26 mouse cellular contexts compared by ENCODE assay signal in the genomic region with DNA sequence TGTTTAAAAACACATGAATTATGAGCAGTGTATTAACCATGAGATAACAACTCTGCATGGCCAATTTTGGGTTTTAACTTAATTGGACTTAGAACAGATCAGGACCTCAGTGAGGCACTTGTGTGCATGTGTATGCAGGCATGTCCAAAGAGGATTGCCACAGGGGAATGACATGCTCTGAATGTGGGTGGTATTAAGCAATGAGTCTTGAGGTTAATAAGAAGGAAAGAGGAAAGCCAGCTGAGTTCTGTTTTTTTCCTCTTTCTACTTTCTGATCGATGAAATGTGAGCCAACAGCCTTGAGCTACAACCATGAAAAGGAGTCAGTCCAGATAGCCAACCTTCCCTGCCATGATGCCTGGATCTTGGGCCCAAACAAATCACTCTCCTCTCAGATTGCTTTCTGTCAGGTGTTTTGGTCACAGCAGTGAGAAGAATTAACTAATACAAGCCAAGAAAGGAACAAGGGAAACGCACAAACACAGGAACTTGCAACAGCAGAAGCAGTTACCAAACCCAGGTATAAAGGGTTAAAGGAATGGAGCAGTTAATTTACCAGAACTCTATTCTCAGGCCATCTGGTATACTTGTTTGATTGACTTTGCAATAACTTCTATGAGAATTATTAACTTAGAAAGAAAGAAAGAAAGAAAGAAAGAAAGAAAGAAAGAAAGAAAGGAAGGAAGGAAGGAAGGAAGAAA.
DNase-seq lines count a peak whose midpoint lies in the region; ATAC-seq and TF ChIP-seq lines count a peak whose summit lies in the region.
"Had no signal": no experiment of that assay in that cellular context is flagged by ENCODE, and none has a peak within 500 bp of the region (broad histone marks: within the 10 kb centered on the region; RNA-seq: fewer than 3 reads in every experiment).

No protein-coding gene starts in this region.

- H3K4me2 ChIP-seq in lung, postnatal 0 days (replicated peaks; ENCODE audit: low read depth, low read length): no peak overlapping the region
- no peak overlapping the region for H3K4me2 ChIP-seq in kidney, embryonic 16.5 days (replicated peaks; ENCODE audit: low read depth, low read length)
- H3K4me2 ChIP-seq: embryonic facial prominence, embryonic 15.5 days; forebrain, embryonic 12.5 days; heart, embryonic 13.5 days; liver, embryonic 11.5 days; lung, embryonic 14.5 days; midbrain, embryonic 15.5 days had no signal

- ATAC-seq in lung, postnatal 0 days: no peak
- peak; percentile 50; the same call in 1 of the 2 replicates for ATAC-seq in monocyte, adult 5-6 weeks (replicated peaks; ENCODE audit: insufficient number of reproducible peaks, low FRiP score, low TSS enrichment, poor library complexity, severe bottlenecking)
- no peak for ATAC-seq in kidney, embryonic 16.5 days (ENCODE audit: low FRiP score, low TSS enrichment)
- ATAC-seq: hindbrain, embryonic 16.5 days; intestine, embryonic 16.5 days; midbrain, embryonic 15.5 days had no signal

- H3K9ac ChIP-seq in lung, postnatal 0 days (replicated peaks; ENCODE audit: low read depth): no peak overlapping the region
- no peak overlapping the region for H3K9ac ChIP-seq in kidney, embryonic 16.5 days (replicated peaks; ENCODE audit: low read length)
- H3K9ac ChIP-seq: embryonic facial prominence, embryonic 15.5 days; forebrain, embryonic 12.5 days; heart, embryonic 13.5 days; lung, embryonic 14.5 days; midbrain, embryonic 15.5 days had no signal

- no peaks in the 10 kb centered on the region for H3K27me3 ChIP-seq in lung, postnatal 0 days (replicated peaks; ENCODE audit: insufficient read depth, low read length)
- H3K27me3 ChIP-seq in kidney, embryonic 16.5 days (ENCODE audit: insufficient read depth, low read length): no peaks in the 10 kb centered on the region
- H3K27me3 ChIP-seq: CH12.LX; embryonic facial prominence, embryonic 15.5 days; forebrain, embryonic 12.5 days; heart, embryonic 13.5 days; megakaryocyte, embryonic 14.5 days; midbrain, embryonic 15.5 days had no signal

- DNase-seq in gastrocnemius, adult 18-20 months (ENCODE audit: low spot score): peak; percentile 19
- no peak for DNase-seq in gastrocnemius, postnatal 36 days
- DNase-seq in lung, postnatal 0 days (ENCODE audit: low spot score): peak; percentile 21
- no peak for DNase-seq in lung, postnatal 10 days
- DNase-seq in fat pad, adult 2 months (ENCODE audit: extremely low read depth, low read depth, low spot score): peak; percentile 94
- DNase-seq in kidney, adult 18-20 months: no peak
- DNase-seq: adrenal gland, postnatal 36 days; cerebellum, adult 9-10 months; heart, postnatal 4 days; layer of hippocampus, postnatal 36 days; lung, embryonic 14.5 days; retina, postnatal 1 day; thymus, adult 2 months had no signal

- H3K9me3 ChIP-seq in lung, postnatal 0 days (ENCODE audit: low read length): no peaks in the 10 kb centered on the region
- H3K9me3 ChIP-seq in kidney, embryonic 16.5 days (ENCODE audit: low read length): no peaks in the 10 kb centered on the region
- H3K9me3 ChIP-seq: embryonic facial prominence, embryonic 15.5 days; forebrain, embryonic 12.5 days; heart, embryonic 13.5 days; megakaryocyte, embryonic 14.5 days; midbrain, embryonic 15.5 days had no signal

- intact Hi-C loops in gastrocnemius, postnatal 36 days (cut with DNase I): no loop called here

- TF ChIP-seq EP300 in lung, postnatal 0 days (IDR thresholded peaks at IDR 0.05): no peak

- 82% methylated on average over 2 of the region's 2 CpGs for WGBS in lung, postnatal 0 days
- 77% methylated on average over 2 of the region's 2 CpGs for WGBS in kidney, embryonic 16.5 days

- H3K36me3 ChIP-seq in lung, postnatal 0 days (ENCODE audit: insufficient read depth, low read length): no peaks in the 10 kb centered on the region
- no peaks in the 10 kb centered on the region for H3K36me3 ChIP-seq in kidney, embryonic 16.5 days (ENCODE audit: insufficient read depth, low read length)
- H3K36me3 ChIP-seq: embryonic facial prominence, embryonic 15.5 days; forebrain, embryonic 12.5 days; heart, embryonic 13.5 days; midbrain, embryonic 15.5 days had no signal

- TF ChIP-seq CTCF in lung, postnatal 0 days (IDR thresholded peaks at IDR 0.05): no peak

- H3K4me1 ChIP-seq in lung, postnatal 0 days (ENCODE audit: insufficient read depth, low read depth, low read length): no peaks in the 10 kb centered on the region
- H3K4me1 ChIP-seq in kidney, embryonic 16.5 days (ENCODE audit: insufficient read depth, low read length): no peaks in the 10 kb centered on the region
- H3K4me1 ChIP-seq: embryonic facial prominence, embryonic 15.5 days; forebrain, embryonic 12.5 days; megakaryocyte, embryonic 14.5 days; midbrain, embryonic 15.5 days had no signal

- no peak overlapping the region for H3K27ac ChIP-seq in lung, postnatal 0 days (ENCODE audit: low read length)
- no peak overlapping the region for H3K27ac ChIP-seq in kidney, embryonic 16.5 days (ENCODE audit: low read length)
- H3K27ac ChIP-seq: embryonic facial prominence, embryonic 15.5 days; forebrain, embryonic 12.5 days; heart, embryonic 13.5 days; kidney, postnatal 0 days; layer of hippocampus, adult 2 months; midbrain, embryonic 15.5 days had no signal

- H3K4me3 ChIP-seq in lung, postnatal 0 days (ENCODE audit: low read depth, low read length): no peak overlapping the region
- no peak overlapping the region for H3K4me3 ChIP-seq in kidney, embryonic 16.5 days (ENCODE audit: low read length)
- H3K4me3 ChIP-seq: embryonic facial prominence, embryonic 15.5 days; forebrain, embryonic 12.5 days; heart, embryonic 13.5 days; layer of hippocampus, adult 2 months; megakaryocyte, embryonic 14.5 days; midbrain, embryonic 15.5 days had no signal

Comparison
In these comparisons a context has a peak if more than half of its experiments do, and no peak if none do; other contexts are left out.
1. DNase-seq: peak in gastrocnemius, adult 18-20 months (single experiment), lung, postnatal 0 days (single experiment) and fat pad, adult 2 months (single experiment); none in gastrocnemius, postnatal 36 days (0 of 2), lung, postnatal 10 days (single experiment) and kidney, adult 18-20 months (single experiment).